Mouse (Mus musculus): ENCODE results near the gene Scn11a.

The Scn11a gene

DNA sequence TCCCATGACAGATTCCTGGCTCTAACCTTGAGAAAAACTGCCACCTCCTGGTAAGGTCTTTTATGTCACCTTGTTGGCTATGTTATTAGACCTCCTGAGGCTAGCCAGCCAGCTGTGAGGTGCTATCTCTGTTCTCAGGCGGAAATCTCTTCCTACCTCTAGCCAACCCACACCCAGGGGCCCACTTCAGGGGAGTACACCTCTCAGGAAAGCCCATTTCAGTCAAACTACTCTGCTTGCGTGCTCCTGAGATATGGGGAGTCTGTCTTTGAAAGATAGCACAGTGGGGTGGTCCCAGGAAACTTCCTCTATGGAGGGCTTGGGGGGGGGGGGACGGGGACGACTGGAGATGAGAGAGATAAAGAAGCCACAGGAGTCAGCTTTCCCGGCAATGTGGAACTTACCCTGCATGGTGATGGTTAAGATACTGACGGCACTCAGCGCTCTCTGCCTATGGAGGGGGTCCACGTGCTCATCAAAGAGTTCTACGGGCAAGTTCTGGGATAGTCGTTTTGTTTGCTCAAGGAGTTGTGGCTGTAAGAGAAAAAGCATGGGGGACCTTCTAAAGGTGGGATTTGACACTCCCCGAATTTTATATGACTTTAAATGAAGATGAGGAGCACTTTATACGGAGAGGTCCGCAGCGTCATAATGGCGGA lies 29.9 kb downstream of the Scn11a start:
- no peak for DNase-seq

DNA sequence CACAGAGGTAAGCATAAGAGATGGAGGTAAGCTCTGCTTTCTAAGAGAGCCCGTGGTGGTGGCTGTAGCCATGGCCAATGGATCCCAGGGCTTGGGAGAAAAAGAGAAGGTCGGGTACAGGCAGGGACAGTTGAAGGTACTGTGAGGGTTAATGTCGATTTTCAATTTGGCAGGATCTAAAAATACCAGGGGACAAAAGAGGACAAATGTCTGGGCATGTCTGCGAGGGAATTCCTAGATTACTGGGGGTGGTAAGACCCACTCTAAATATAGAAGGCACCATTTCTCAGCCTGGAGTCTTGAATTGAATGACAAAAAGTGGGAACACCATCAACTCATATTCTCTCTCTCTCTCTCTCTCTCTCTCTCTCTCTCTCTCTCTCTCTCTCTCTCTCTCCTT lies 30.8 kb downstream of the Scn11a start:
- no peak for DNase-seq

DNA sequence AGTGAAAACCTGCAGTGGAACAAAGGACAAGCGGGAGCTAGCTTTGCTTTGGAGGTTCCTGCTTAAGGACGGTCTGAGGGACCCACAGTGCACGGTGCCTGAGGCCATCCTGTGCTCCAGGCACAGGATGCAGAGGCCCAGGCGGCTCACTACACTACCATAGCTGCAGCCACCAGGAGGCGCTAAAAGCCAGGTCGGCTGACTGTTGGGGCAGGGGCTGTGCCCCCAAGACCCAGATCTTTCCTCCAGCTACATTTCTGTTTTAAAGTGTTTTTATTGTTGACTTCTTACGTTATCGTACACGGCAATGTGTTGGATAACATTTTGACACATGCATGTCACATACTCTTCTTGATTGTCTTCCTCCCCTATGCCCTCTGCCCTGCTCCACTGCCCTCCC lies 32.8 kb downstream of the Scn11a start:
- DNase-seq = no peak

DNA sequence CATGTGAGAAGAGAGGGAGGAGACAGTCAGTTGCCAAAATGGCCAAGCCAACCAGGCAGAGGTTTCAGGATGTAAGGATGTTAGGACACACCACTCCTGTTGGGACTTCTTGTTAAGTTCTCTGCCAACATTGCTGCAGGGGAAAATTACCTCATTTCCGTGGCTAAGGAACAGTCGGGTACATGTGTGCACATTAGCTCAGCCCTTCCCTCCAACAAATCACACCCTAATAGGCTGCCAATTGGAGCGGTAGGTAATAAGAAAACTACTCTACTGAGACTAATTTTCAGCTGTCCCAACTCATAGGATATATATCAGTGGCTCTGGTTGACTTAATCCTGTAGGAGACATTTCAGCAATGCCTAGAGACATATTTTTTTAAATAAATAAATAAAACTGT lies 44.4 kb downstream of the Scn11a start:
- no peak for DNase-seq

DNA sequence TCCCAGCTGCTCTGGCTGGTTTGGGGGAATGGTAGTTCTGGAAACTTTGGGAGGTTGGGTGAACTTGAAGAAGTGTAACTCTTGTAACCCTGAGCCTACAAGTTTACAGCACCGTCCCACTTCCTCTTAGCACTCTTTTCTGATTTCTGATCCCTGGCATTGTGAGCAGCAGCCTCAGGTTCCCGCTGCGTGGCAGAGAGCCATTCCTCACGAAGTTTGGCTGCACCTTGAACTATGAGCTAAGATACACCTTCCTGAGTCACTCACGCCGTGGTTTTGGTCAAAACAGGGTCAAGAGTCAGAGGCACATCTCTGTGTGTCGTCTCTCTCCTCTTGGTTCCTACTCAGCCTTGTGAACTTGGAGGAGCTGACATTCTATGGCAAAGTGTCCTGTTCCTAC lies 48.6 kb downstream of the Scn11a start:
- DNase-seq = no peak

DNA sequence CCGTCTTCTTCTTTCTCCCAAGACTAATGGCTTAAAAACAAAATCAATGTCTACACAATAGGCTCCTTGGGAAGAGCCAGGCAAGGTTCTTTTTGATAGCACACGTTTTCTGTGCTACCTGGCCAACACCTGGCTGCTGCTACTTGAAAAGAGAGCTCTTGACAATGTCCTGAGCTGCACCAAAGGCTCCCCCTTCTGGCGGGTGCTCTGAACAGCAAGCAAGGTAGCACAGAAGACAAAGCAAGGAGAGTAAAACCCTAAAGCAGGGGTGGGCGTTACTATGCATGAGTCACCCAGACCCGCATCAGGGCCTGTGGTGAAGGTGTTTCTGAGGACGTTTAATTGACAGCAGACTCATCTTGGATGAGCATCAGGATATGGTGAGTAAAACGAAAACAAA lies 56.7 kb downstream of the Scn11a start:
- no peak for DNase-seq

DNA sequence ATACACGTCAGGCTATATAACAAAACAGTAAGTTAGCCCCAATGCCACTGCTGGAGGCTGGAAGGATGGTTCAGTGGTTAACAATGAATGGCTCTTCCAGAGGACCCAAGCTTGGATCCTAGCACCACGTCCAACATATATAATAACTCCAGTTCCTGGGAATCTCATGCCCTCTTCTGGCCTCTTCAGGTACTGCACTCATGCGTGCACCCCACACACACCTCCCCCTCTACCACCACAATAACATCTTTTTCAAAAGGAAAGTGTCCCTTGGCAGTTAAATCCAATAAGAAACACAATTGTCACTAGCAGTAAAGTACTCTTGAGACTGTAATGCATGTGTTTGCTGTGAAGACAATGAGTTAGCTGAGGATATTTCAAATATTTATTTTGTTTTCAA lies 65.0 kb downstream of the Scn11a start:
- DNase-seq = no peak

DNA sequence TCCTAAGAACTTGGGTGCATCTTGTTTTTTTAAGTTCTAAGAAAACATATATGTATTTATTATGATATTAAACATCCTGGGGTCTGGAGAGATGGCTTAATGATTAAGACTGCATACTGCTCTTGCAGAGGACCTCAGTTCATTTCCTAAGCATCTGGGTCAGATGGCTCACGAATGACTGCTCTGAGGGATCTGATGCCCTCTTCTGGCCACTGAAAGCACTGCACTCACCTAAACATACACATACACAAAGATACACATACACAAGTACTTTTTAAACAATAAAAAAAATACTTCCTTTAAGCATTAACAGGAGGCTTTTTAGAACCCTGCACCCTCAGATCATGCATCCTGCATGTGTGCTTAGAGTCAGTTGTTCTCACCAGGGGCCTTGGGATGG lies 65.8 kb downstream of the Scn11a start:
- DNase-seq = no peak

DNA sequence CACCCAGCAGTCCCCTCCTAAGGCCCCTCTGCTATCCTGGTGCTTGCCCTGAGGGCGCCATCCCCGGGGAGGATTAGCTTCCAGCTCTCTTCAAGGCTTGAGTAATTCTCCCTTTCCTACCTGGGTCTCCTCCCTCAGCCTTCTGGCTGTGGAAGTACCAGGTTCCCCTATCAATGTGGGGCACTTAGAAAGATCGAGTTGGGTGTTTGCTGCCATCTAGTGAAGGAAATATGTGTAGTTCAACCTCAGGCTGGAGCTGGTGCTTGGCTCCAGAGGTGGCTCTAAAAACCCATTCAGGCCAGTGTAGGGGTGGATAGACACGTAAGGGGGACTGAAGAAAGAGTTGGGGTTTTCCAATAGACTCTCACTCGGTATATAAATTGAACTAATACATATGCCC lies 73.7 kb downstream of the Scn11a start:
- DNase-seq = peak; percentile 10

DNA sequence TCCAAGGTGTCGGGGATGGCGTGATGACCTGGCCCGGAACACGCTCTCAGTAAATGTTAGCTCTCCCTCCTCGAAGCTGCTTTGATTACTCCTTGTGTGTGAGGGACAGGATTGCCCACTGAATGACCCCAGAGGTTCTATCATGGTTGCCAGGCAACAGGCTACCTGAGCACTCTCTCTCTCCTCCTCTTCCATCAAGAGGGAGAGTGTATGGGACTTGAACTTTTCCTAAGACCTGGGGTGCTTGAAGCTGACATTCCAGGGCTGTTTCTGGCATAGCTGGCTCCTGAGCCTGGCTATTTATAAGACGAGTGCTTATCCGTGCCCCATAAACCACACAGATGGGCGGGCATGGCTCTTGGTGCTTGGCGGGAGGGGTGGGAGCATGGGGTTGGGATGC lies 76.1 kb downstream of the Scn11a start:
- no peak for DNase-seq

DNA sequence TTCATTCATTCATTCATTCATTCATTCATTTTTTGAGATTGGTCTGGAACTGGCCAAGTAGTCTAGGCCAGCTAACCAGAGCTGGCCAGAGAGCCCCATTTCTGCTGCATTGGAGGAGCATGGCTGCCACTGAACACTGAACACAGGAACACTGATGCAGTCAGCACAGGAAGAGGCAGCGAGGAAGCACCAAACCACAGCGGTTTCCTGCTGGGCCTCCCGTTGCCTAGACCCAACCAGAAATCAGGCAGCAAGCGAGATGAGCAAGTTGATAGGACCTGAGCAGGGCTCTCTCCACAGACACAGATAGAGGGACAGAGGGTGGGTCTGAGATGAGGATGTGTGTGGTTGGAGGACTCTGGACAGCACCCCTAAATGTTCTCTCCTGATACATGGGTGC lies 81.4 kb downstream of the Scn11a start:
- DNase-seq = no peak

DNA sequence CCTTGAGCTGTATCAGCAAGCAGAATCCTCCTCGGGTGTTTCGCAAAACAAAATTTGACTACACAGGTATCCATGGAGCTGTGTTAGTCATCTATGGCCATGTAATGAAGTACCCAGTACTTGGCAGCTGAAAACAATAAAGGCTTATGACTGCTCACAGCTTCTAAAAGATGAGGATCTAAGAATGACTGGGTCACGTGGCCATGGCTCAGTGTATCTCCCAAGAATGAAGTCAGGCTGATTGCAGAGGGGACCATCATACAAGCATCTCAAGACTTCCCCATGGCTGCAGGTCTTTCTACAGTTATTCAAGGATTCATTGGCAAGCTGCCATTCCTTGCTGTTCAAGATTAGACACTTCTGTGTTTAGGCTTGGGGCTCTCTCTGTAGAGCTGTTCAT lies 81.9 kb downstream of the Scn11a start:
- DNase-seq = no peak

DNA sequence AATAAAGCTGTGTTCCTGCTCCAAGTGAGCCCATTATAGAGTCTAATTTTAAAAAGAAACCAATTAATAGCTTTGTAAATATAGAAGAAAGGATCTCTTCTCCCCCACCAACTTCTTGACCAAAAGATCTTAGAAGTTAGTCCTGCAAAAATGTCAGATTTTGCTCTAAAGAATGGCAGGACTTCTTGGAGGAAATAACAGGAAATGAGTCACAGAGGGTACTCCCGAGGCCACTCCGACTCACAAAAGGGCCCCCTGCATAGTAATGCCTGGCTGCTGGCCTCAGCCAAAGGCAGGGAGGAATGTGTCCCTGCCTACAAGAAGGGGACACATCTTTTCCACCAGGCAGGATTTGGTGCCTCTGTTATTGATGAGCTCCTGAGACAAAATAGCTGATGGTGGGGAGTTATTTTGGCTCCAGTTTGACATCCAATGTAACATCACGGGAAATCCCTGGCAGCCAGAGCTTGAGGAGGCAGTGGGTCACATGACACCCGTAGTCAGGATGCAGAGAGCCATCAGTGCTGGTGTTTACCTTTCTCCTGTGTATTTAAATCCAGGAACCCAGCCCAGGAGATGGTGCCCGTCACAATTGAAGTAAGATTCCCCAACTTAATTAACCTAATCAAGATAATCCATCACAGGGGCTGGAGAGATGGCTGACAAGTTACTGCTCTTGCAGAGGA lies 84.0 kb downstream of the Scn11a start:
- DNase-seq = no peak

DNA sequence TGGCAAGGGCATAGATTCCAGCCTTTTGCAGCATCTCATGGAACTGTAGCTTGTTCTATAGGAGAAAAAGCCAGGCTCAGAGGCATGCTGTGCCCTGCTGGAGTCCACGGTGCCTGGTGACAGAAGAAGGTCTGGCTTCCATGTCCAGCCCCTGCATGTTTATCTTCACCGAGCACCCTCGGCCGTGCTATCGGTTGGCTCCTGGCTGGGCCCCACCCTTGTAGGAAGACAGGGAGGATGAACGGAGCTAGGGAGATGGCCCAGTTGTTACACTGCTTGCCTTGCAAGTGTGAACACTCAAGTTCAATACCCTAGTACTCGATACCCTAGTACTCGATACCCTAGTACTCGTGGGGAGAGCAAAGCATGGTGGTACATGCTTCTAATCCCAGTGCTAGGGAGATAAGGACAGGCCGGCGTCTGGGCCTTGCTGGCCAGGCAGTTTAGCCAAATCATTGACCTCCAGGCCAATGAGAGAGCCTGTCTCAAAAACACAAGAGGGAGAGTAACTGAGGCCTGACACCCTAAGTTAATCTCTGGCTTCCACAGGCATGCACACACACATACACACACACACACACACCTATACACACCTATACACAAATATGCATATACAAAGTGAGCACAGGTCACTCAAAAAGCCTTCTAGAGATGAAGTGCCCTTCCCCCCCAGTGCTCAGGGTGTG lies 96.7 kb downstream of the Scn11a start:
- DNase-seq = no peak

DNA sequence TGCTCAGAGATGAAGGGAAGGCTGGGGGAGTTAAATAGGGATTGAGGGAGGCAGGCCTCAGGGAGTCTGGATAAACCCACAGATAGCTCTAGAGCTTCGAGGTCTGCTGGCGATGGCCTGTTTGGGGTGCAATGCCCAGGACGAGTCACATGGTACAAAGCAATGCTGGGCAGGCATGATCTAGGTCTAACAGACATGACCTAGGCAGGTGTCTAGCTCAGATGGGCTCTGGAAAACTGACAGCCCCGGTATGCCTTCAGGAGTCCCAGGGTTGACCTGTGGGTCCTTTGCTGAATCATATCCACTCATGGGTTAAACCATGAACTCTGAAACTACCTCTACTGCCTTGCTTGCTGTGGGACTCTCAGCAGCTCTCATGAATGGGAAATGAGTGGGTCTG lies 98.3 kb downstream of the Scn11a start:
- DNase-seq = no peak

DNA sequence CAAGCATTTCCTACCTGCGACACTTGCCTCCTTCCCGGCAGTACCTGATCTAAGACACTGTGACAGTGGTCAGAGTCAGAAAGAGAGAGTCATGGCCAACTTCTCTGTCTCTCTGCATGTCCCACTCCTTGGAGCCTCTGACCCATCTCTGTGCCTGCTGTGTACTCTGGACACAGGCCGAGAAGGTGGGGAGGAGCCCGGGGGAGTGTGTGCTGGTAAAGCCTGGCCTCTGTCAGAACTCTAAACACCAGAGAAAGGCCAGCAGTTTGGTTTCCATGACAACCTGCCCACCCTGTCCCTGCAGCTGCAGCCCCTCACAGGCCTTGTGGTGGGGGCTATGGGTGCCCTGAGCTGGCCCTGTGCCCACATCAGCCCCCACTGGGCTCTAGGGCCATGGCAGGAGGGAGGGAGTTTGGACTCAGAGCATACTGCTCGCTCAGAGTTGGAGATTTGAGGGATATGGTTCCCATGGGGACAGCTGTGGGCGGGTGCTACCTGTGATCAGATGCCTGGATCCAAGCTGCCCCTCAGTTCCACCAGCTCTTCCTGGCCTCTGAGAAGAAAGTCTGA lies 99.9 kb downstream of the Scn11a start:
- DNase-seq = no peak

DNA sequence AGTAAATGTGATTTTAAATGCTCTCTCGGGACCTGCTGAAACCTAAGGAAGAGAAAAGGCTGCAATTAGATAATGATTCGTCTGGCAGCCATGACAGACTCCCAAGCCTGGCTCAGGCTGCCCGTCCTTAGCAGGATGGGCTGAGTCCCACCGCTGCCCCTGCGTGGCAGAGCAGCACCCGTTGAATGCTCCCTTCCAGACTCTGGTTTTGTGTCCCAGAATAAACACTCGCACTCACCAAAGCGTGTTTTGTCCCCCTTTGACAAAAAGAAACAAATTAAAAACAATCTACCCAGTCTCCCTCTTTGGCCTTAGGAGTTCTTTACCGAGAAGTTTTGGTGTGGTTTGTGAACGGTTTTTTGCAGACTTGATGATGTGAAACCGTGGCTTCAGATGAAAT lies 106.0 kb downstream of the Scn11a start, which contains the start of gene Scn10a:
TSS of gene Scn10a (minus strand) at position 101 of the 400 bp plus-strand sequence.
- no peak for DNase-seq

DNA sequence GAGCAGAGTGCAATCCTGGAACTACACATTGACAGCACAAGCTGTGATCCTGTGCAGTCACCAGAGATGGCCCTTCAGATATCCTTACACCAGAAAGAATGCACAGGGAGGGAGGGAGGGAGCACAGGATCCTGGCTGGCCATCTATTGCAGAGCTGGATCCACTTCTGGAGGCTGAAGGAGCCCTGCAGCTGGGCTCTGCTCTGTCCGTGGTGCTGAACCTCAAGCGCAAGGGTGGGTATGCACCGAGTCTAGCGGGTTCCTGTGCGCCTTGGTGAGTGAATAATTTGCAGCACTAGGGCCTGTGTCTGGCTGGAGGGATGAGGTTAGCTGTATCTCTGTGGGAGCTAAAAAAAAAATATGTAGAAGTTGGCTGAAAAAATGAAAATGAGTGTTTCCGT lies 118.6 kb downstream of the Scn11a start:
- no peak for DNase-seq
